Mouse (Mus musculus): Measurements from ENCODE around the gene Vwc2l. TPM values are rescaled to one million over a fixed set of nuclear protein-coding genes. Genes with fewer than 3 reads are reported as not detected.
A peak's percentile ranks its signal among the peaks of the same experiment; 100 is the strongest.

Gene Vwc2l
- polyA plus RNA-seq, 1 experiment from 2014 or later: not detected

DNA sequence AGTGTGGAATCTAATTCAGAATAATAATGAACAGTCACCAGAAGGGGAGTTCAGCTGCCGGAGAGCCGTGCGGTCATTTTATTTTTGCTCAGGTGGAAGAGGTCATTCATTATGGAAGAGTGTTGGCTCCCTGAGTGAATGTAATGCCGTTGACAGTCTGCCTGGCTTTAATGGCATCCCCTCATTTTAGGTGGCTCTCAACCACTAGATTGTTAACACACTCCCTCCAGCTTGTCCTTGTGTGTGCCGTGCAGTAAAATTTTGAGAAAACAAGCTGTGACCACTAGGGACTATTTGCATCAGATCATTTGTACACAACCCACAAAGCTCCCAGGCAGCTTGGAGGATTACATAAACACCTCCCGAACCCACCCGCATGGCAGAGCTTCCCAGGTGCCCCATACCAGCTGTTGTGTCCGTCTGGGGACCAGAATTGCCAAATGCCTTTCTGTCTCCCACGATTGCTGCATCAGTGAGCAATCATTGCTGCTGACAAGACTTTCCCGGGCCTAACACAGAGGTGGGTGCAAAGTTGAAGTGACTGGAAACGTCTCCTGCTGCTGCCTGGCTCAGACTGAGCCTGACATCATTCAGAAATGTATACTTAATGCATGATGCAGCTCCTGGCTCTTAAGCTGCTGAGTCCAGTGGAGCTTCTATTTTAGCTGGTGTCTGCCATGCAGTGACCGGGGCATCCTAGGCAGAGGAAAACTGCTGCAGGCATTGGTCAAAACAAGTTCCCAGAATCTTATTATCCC, 126.3 kb downstream of the Vwc2l start:
- 72% methylated on average over 12 of the region's 12 CpGs for WGBS
- H3K4me1 ChIP-seq: no peaks in the 10 kb centered on the region
- no peaks in the 10 kb centered on the region for H3K27me3 ChIP-seq (ENCODE audit: insufficient read depth, poor library complexity, severe bottlenecking)
- no peak overlapping the region for H3K4me3 ChIP-seq
- H3K27ac ChIP-seq: no peak overlapping the region
- no peak for DNase-seq (ENCODE audit: low spot score)
- H3K9me3 ChIP-seq: no peaks in the 10 kb centered on the region
- H3K36me3 ChIP-seq: no peaks in the 10 kb centered on the region

DNA sequence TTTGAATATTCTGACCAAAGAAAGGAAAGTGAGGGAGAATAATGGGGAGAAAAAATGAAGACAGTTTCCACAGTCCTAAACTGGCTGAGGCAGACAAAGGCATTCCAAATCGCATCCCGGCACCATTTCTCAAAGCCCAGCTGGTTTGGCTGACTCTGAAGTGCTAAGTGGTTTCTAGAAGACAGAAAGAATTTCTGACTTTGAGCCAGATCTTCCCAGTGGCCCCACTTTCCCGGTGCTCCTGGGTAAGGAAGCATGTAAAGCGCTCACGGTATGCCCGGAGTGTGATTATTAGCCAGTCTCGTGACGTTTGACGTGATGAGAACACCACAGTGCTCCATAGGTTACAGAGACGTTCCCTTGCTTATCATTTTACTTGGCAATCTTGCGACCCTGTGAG, 127.9 kb downstream of the Vwc2l start:
- no peak for DNase-seq (ENCODE audit: low spot score)

DNA sequence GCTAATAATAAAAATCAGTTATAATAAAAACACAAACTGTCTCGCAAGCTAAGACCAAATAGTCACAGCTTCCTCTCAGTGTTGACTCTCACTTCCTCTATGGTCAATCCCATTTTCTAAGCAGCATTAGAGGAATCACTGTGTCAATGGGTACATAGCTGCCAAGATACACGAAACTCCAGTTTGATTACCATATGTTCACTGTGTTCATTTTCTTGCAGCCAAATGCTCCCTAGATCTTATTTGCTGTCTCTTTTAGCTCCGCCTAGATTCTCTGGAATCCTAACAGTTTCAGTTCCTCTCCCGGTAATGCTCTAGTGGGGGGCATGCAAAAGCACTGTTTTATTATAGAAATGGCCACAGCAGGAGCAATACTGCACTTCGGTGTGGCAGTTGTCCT, 130.4 kb downstream of the Vwc2l start:
- Histone ChIP-seq H3K27me3 (ENCODE audit: insufficient read depth, poor library complexity, severe bottlenecking) (no peaks in the 10 kb centered on the region), H3K27ac (no peak overlapping the region), H3K9me3 (no peaks in the 10 kb centered on the region), H3K4me3 (no peak overlapping the region), H3K4me1 (no peaks in the 10 kb centered on the region), H3K36me3 (no peaks in the 10 kb centered on the region)
- 78% methylated on average over 5 of the region's 5 CpGs for WGBS
- DNase-seq (ENCODE audit: low spot score): no peak

More for the DNA sequence above, 127.9 kb downstream of the Vwc2l start:
- Histone ChIP-seq H3K36me3 (no peaks in the 10 kb centered on the region), H3K27ac (no peak overlapping the region), H3K4me1 (no peaks in the 10 kb centered on the region), H3K9me3 (no peaks in the 10 kb centered on the region), H3K27me3 (ENCODE audit: insufficient read depth, poor library complexity, severe bottlenecking) (no peaks in the 10 kb centered on the region), H3K4me3 (no peak overlapping the region)
- 80% methylated on average over 11 of the region's 11 CpGs for WGBS

DNA sequence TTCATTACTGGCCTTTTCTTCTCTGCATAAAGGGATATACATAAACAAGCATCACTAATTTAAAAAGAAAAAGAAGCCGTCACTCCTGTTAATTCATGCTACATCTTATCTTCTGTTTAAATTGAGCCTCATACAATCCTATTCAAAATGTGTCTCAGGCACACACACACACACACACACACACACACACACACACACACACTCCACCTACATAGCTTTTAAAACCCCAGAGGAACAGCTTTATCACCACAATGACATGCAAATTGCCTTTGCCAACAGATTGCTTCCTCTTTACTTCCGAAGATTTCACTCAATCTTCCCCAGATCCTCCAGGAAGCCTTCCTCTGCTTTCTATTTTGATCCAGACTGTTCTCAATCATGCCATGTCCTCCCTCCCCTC, 136.2 kb downstream of the Vwc2l start:
- no peak overlapping the region for H3K4me3 ChIP-seq
- H3K36me3 ChIP-seq: no peaks in the 10 kb centered on the region
- H3K27ac ChIP-seq: no peak overlapping the region
- H3K9me3 ChIP-seq: no peaks in the 10 kb centered on the region
- DNase-seq (ENCODE audit: low spot score): no peak
- WGBS: 62% methylated on average over 2 of the region's 2 CpGs
- H3K4me1 ChIP-seq: no peaks in the 10 kb centered on the region
- no peaks in the 10 kb centered on the region for H3K27me3 ChIP-seq (ENCODE audit: insufficient read depth, poor library complexity, severe bottlenecking)

DNA sequence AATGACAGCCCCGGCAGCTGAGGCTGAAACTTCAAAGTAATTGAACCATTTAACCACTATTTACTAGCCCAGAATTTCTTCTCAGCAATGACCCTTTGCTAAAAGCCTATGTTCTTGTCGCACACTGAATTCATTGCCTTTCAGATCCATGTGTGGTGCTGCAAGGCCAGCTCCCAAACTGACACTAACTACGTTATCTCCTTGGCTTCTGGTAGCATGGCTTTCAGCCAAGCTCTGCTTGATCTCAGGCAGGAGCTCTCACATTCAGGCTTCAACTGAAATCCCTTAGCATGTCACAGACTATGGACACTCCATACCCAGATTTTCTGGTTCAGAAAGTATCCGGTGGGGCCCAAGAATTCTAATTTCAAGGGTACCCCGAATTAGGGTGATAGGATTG, 140.6 kb downstream of the Vwc2l start:
- 62% methylated on average over 5 of the region's 5 CpGs for WGBS

DNA sequence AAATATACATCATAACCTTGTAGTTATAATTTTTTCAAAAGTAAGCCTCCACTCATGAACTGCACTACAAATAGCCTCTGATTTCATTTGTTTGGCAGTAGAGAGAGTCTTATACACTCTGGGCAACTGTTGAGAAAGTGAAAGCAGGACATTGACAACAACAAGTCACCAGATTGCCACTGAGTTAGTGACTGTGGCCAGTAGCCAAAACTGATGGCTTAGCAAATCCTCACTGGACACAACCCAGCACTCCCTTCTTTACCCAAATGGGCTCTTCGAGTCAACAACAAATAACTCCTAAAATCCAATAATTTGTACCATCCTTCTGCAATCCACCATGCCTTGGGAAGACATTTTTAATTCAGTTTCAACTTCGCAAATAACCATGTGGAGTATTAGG, 155.0 kb downstream of the Vwc2l start:
- no peak for DNase-seq (ENCODE audit: low spot score)
- H3K27ac ChIP-seq: no peak overlapping the region
- 86% methylated on average over 2 of the region's 2 CpGs for WGBS
- H3K4me3 ChIP-seq: no peak overlapping the region
- H3K4me1 ChIP-seq: no peaks in the 10 kb centered on the region
- H3K27me3 ChIP-seq (ENCODE audit: insufficient read depth, poor library complexity, severe bottlenecking): no peaks in the 10 kb centered on the region
- H3K36me3 ChIP-seq: no peaks in the 10 kb centered on the region
- H3K9me3 ChIP-seq: no peaks in the 10 kb centered on the region

More for the DNA sequence above, 140.6 kb downstream of the Vwc2l start:
- Histone ChIP-seq H3K27ac (no peak overlapping the region), H3K9me3 (no peaks in the 10 kb centered on the region), H3K4me3 (no peak overlapping the region), H3K27me3 (ENCODE audit: insufficient read depth, poor library complexity, severe bottlenecking) (no peaks in the 10 kb centered on the region), H3K4me1 (no peaks in the 10 kb centered on the region), H3K36me3 (no peaks in the 10 kb centered on the region)
- no peak for DNase-seq (ENCODE audit: low spot score)

DNA sequence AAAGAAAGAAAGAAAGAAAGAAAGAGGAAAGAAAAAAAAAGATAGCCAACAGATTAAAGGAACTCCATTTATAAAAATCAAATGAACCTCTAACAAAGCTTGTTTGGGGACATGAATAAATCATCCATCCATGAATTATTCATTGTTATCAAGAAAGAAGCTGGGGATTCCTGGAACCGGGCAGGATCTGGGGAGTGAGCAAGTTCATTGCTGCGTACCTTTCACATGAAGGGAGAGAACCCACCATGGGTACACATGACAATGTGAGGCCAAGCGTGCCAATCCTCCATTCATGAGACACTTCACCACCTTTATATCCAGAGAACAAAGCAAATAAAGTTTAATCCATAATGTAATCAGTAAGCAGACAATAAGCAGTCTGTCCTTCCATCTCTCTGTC, 155.8 kb downstream of the Vwc2l start:
- WGBS: 81% methylated on average over 3 of the region's 3 CpGs
- no peak overlapping the region for H3K4me3 ChIP-seq
- H3K9me3 ChIP-seq: no peaks in the 10 kb centered on the region
- H3K27me3 ChIP-seq (ENCODE audit: insufficient read depth, poor library complexity, severe bottlenecking): no peaks in the 10 kb centered on the region
- no peak overlapping the region for H3K27ac ChIP-seq
- no peaks in the 10 kb centered on the region for H3K36me3 ChIP-seq
- H3K4me1 ChIP-seq: no peaks in the 10 kb centered on the region
- no peak for DNase-seq (ENCODE audit: low spot score)

DNA sequence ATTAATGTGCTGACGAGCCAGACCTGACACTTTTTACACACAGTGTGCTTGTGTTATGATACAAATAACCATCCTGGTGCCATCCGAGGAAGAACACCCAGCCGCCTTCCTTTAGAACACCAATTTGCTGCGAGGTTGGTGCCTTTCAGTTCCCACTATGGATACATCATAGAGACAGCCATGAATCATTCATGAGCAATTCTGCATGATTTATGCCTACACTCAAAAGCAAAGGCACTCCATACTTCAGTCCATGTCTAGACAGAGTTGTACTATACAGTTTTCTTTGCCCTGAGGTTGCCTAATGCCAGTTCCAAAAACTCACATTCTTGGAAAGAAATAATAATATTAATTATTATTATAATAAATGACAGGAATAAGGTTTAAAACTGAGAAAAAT, 158.6 kb downstream of the Vwc2l start:
- no peak overlapping the region for H3K27ac ChIP-seq
- H3K4me1 ChIP-seq: no peaks in the 10 kb centered on the region
- H3K4me3 ChIP-seq: no peak overlapping the region
- DNase-seq (ENCODE audit: low spot score): no peak
- no peaks in the 10 kb centered on the region for H3K36me3 ChIP-seq
- WGBS: 82% methylated on average over 4 of the region's 4 CpGs
- no peaks in the 10 kb centered on the region for H3K9me3 ChIP-seq
- no peaks in the 10 kb centered on the region for H3K27me3 ChIP-seq (ENCODE audit: insufficient read depth, poor library complexity, severe bottlenecking)

DNA sequence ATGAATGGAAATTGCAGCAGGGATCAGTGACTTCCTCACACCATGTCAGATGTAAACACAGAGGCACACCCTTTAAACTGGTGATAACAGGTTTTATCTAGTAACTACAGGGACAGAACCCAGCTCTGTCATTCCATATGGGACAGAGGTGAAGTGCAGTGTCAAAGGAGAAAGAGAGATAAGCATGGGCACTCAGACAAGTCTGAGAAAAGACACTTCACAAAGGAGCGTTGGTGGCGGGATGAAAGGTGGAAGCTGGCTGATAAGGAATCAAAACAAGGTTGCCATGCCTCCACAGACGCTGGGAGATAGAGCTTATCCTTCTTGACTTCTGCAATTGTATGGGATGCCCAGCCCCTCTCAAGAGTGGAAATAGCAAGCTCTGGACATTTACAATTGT, 176.8 kb downstream of the Vwc2l start:
- no peaks in the 10 kb centered on the region for H3K36me3 ChIP-seq
- peaks cover 8% of the 10 kb centered on the region; the same call in 1 of the 2 replicates for H3K4me1 ChIP-seq
- DNase-seq (ENCODE audit: low spot score): peak; percentile 90
- WGBS: 2% methylated on average over 3 of the region's 3 CpGs
- no peak overlapping the region for H3K4me3 ChIP-seq
- H3K27me3 ChIP-seq (ENCODE audit: insufficient read depth, poor library complexity, severe bottlenecking): no peaks in the 10 kb centered on the region
- no peak overlapping the region for H3K27ac ChIP-seq
- no peaks in the 10 kb centered on the region for H3K9me3 ChIP-seq

DNA sequence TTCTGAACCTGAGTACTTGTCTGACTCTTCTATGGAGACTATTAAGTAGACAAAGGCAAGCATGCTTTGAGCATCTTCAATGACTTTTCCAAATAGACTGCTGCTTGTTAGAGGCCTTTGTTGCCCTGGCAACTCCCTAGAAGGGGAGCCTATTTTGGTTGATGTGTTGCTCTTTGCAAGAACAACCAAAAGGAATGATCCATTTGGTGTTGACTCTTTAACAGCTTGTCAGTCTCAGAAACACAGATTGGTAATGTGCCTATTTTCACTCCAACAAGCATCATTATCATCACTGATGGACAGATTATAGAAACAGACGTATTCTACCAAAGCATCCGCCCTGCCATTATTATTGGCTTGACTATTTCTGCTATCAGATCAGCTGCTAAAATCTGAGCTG, 181.9 kb downstream of the Vwc2l start:
- peaks cover 4% of the 10 kb centered on the region; the same call in 1 of the 2 replicates for H3K4me1 ChIP-seq
- H3K27me3 ChIP-seq (ENCODE audit: insufficient read depth, poor library complexity, severe bottlenecking): no peaks in the 10 kb centered on the region
- no peaks in the 10 kb centered on the region for H3K9me3 ChIP-seq
- H3K27ac ChIP-seq: no peak overlapping the region
- no peak overlapping the region for H3K4me3 ChIP-seq
- no peak for DNase-seq (ENCODE audit: low spot score)
- WGBS: 87% methylated on average over 2 of the region's 2 CpGs
- no peaks in the 10 kb centered on the region for H3K36me3 ChIP-seq

DNA sequence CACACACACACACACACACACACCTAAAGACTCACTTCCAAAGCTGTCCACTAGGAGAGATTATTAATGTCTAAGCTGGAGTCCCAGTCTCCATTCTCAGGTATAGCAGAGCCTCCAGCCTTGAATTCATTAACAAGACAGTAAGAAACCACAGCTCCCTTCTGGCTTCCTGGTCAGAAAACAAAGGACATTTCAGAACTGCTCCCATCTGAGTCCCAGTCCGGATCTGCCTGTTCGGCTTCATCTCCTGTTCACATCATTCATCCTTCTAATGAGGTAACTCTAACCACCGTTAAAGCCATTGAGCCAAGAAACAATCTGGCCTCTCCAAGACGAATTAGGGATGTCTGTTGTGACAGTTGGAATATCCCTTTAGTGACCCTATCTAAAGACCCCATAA, 185.7 kb downstream of the Vwc2l start:
- Histone ChIP-seq H3K9me3 (no peaks in the 10 kb centered on the region), H3K27me3 (ENCODE audit: insufficient read depth, poor library complexity, severe bottlenecking) (no peaks in the 10 kb centered on the region), H3K36me3 (no peaks in the 10 kb centered on the region), H3K4me3 (no peak overlapping the region), H3K4me1 (no peaks in the 10 kb centered on the region), H3K27ac (no peak overlapping the region)
- no peak for DNase-seq (ENCODE audit: low spot score)
- 71% methylated on average over 4 of the region's 4 CpGs for whole genome bisulfite sequencing

DNA sequence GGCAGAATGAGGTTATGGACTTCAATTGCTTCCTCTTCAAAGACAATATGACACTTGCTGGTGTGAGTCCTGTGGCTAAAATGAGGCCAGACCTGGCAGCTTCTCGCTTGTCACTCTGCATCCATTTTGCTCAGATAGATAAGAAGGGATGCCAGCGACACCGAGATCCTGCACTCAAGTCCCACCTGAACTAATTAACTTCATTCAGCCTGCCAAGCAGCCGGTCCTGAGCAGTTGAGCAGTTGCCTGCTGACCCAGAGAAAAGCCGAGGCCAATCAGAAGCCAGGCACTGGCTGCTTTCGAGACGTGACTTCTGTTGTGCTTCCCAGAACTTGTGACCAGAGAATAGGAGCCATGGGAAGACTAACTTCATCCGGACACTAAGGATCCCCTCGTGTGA, 187.6 kb downstream of the Vwc2l start:
- Histone ChIP-seq H3K4me3 (no peak overlapping the region), H3K36me3 (no peaks in the 10 kb centered on the region), H3K9me3 (no peaks in the 10 kb centered on the region), H3K27ac (no peak overlapping the region), H3K27me3 (ENCODE audit: insufficient read depth, poor library complexity, severe bottlenecking) (no peaks in the 10 kb centered on the region), H3K4me1 (no peaks in the 10 kb centered on the region)
- 56% methylated on average over 9 of the region's 9 CpGs for WGBS
- DNase-seq (ENCODE audit: low spot score): no peak

DNA sequence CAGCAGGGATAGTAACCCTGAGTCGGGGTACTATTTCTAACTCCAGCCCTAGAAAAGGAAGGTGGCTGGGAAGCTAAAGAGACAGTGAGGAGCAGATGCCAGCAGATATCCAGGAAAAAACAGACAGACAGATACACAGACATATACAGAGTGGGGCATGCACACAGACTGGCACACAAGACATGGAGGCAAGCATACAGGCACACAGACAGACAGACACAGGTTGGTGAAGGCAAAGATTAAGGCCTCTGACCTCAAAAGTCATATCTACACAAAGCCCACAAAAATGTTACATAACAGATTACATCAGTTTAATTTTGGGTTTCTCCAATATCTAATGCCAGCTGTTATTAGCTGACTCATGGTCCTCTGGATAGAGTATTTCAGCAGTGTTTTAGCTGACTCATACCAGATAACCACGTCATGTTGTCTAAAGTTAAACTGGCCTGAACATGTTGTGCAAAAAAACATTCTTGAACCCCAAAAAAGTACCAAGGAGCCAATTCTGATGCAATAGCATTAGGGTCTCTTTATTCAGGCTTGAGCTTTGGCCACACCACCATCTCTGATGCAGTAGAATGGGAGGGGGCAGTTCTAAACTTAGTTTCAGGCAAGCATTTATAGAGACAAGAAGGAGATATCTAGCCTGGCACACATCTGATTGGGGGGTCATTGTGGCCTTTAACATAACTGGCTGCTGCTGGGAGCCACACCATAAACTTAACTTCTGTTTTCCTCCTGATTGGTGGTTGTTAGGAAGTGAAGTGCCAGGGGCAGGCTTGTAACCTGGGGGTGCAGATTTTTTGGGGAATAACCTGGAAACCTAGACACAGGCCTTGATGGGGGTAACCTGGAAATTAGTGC, 192.9 kb downstream of the Vwc2l start:
- no peaks in the 10 kb centered on the region for H3K4me1 ChIP-seq
- H3K27me3 ChIP-seq (ENCODE audit: insufficient read depth, poor library complexity, severe bottlenecking): no peaks in the 10 kb centered on the region
- H3K27ac ChIP-seq: 0 out of 2 replicates have a peak overlapping the region, but pooled peaks have one; percentile 16
- WGBS: 70% methylated on average over 2 of the region's 2 CpGs
- DNase-seq (ENCODE audit: low spot score): no peak
- no peak overlapping the region for H3K4me3 ChIP-seq
- H3K9me3 ChIP-seq: no peaks in the 10 kb centered on the region
- H3K36me3 ChIP-seq: no peaks in the 10 kb centered on the region

Measured in heart, embryonic 10.5 days (tissue).